Mouse (Mus musculus) testis, postnatal 10 days (tissue): ENCODE data around the gene Car14.
"Not testable (repeated sequence)": the region's sequence is repeated elsewhere in the genome, so short reads cannot be mapped to it uniquely, and the experiment has no call there.

ENCODE experiments used
- DNase-seq: peaks from one replicate; pipeline ENCODE4 v3.0.0; 2021; ENCODE audit warnings: low spot score

The Car14 gene

DNA sequence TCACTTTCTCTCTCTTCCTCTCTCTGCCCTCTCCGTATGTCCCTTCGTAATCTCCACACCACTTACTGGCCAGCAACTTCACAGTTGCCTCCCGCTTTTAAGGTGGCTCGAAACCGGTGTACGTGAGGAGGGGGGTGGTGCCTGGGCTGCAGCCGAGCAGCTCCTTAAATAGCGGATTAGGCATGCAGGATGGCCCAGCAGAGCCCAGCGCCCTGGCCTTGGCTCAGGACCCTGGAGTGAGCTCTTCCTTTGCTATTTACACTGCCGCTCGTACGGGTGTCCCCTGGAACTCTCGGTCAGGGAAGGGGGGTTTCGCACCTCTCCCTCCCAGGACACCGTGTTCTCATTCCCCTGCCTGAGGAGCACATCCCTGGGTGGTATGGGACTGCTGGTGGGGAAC is at the start of gene Car14:
TSS of gene Car14 (minus strand) at position 124 of the 400 bp plus-strand sequence.
- DNase-seq = peak; percentile 54

DNA sequence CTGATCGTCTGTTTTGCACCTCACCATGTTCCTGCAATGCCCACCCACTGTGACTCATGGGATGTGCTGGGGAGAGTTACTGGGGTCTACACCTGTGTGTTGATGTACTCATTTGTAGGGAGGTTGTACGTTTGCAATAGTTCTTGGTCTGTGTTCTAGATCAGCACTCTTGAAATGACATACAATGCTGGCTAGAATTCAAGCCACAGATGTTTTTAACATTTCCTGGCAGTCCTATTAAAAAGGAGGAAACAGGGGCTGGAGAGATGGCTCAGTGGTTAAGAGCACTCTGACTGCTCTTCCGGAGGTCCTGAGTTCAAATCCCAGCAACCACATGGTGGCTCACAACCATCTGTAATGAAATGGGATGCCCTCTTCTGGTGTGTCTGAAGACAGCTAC is 49.0 kb upstream of the Car14 start:
- DNase-seq = no peak

- DNase-seq = no peak
Observed at GRCm38 (mm10) chr3:95953023-95953422, 48.5 kb upstream of the Car14 start.

GRCm38 (mm10) chr3:95951566-95951965 is 47.1 kb upstream of the Car14 start:
- DNase-seq = not testable (repeated sequence)

DNA sequence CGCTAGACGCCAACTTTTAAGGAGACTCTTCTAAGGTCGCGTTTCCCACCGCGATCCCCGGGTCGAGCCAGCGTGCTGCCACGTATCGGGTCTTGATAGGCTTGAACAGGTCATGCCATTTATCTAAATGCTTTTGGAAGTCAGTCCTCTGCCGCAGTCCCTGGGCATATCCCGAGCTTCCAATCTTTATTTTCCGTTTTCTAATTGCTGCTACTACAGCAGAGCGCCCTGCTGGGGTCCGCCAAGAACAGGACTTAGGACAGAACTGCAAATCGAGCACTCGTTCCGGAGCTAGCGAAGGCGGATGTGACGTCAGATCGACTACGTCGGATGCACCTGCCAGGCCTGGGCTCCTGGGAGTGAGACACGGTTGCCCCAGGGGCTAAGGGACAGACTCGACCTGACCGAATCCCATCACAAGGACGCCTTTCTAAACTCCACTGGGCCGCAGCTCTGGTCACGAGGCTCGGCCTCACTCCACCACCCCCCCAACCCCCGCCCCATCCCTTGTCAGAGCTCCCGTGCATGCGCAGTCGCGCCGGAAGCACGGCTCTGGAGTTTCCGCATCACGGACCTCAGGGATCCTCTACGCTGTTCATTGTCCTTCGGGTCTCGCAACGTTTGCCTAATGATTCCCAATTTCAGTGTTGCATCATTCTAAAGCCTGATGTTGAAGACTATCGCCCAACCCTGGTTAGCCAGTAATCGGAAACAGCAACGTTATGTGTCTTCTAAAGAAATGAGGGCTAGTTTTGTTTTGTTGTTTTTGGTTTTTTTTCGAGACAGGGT is 46.5 kb upstream of the Car14 start:
- DNase-seq = peak; percentile 90

DNA sequence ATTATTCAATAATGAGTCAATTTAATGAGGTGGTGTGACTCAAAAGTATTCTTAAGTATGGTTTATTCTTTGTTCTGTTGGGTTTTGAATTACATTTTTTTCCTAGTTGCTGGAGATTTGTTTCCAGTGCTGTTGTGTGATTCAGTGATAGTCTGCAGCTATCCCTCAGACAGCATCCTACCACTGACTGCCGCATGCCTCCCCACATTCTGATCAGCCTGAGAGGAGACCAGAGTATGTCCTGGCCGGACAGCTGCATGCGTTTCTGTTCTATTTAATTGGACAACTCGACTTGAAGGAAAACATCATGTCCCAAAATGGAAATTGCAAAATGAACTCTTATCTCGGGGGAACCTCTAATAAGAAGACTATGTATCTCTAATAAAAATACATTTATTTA is 43.8 kb upstream of the Car14 start:
- DNase-seq = no peak

- DNase-seq = no peak
Observed at GRCm38 (mm10) chr3:95945731-95946240, 41.3 kb upstream of the Car14 start.

- no peak for DNase-seq
Observed at GRCm38 (mm10) chr3:95944742-95945141, 40.3 kb upstream of the Car14 start.

DNA sequence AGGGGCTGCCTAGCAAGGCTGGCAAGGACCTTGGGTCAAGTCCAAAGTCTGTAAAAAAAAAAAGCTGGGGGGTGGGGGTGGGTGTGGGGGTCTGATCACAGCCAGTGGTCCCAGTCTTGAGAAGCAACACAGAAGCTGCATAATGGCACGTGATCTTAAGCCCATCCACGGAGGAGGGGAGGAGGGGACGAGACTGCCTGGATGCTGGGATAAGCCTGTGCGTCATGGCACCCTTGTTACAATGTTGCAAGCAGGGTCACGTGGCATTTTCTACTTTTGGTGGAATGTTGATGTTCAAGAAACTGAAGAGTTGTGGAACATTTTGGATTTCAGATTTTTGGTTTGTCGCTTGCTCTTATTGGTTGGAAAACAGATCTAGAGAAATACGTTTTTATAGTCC is 38.7 kb upstream of the Car14 start:
- DNase-seq = peak; percentile 54

GRCm38 (mm10) chr3:95942749-95943148 is 38.3 kb upstream of the Car14 start:
- DNase-seq = peak; percentile 32

- DNase-seq = no peak
Observed at GRCm38 (mm10) chr3:95938835-95939234, 34.3 kb upstream of the Car14 start.

DNA sequence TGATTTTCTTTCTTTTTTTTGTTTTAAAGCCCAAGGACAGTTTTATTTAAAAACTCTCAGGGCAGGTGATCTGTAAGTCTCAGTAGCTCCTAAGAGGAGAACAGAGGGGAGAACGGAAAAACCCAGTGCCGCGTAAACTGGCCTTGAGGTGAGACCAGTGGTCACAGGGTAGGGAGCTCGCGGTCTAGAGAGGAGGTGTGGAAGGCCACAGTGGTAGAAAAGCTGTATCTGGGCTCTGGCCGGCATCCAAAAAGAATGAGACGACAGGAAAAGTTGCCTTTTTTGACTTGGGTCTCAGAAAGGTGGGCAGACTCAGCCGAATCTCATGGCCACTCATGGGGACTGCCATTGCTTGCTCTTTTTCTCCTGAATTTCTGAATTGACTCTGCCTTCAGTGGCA is 33.7 kb upstream of the Car14 start:
- no peak for DNase-seq

- no peak for DNase-seq
Observed at GRCm38 (mm10) chr3:95934448-95934847, 30.0 kb upstream of the Car14 start.

GRCm38 (mm10) chr3:95933111-95933750 is 28.7 kb upstream of the Car14 start:
- DNase-seq = no peak

GRCm38 (mm10) chr3:95932566-95932965 is 28.1 kb upstream of the Car14 start:
- DNase-seq = no peak

GRCm38 (mm10) chr3:95932157-95932556 is 27.7 kb upstream of the Car14 start:
- no peak for DNase-seq

GRCm38 (mm10) chr3:95931471-95931870 is 27.0 kb upstream of the Car14 start:
- DNase-seq = no peak

- DNase-seq = no peak
Observed at GRCm38 (mm10) chr3:95930471-95930789, 25.9 kb upstream of the Car14 start.

GRCm38 (mm10) chr3:95929581-95930470 is 25.3 kb upstream of the Car14 start:
- DNase-seq = peak; percentile 71

DNA sequence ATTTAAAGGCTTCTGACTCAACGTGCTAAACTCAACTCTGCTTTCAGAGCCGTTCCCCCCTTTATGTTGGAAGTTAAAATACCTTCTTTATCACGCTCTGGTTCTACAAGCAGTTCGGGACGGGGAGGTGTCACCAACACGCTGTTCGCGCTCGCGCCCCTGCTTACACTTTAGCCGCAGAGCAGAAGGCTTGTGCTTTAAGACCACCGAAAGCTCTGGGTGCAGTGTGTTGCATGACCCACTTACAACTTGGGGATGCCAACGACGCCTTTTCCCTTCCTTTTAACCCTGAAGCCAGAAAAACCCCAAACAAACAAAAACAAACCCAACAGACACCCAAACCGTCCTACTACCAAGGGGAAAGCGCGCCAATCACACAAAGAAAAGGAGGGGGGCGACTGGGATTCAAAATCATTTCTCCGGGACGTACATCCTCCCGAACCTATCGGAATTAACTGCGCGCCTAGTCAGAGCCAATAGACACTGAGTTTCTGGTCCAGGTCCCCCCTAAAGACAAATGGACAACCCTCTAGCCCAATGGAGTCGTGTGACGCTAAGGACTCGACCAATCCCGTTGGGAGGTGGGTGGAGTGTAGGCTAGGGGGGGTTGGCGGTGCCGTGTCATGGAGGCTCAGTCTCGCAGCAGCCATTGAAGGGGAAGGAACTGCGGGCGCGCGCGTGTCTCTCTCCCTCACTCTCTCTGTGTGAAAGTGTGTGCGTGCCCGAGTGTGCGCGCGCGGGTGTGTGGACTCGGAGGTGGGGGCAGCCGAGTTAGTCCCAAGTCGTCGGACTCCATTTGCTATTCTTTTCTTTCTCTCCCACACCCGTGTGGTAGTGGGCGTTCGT is 24.4 kb upstream of the Car14 start, which contains the start of gene Anp32e:
TSS of gene Anp32e (plus strand) at position 589 of the 846 bp plus-strand sequence.
- DNase-seq = peak; percentile 96

DNA sequence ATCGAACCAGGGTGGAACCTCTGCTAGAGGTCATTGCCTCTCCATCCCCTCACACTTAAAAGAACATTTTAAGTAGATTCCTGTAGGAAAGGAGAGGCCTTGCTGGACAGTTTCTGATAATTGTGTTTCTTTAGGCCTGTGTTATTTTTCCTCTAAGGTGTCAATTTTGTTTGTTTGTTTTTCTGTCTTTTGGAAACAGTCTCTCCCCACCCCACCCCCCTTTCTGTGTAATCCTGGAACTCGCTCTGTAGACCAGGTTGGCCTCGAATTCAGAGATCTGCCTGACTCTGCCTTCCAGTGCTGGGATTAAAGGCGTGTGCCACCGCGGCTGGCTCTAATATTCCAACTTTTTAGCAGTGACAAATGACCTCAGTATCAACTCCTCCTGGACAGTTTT is 23.8 kb upstream of the Car14 start:
- DNase-seq = no peak

GRCm38 (mm10) chr3:95925087-95925486 is 20.6 kb upstream of the Car14 start:
- DNase-seq = no peak
